Mouse (Mus musculus) heart, adult 2 months (tissue): ENCODE data around the gene Usp16.

ENCODE experiments used
- CTCF ChIP-seq: fragments of 200-600 bp; IDR thresholded peaks from 2 replicates; pipeline ENCODE4 v1.8.1; 2022; ENCODE audit warnings: antibody characterized with exemption, mild to moderate bottlenecking, moderate library complexity
- POLR2A ChIP-seq: fragments of 200-500 bp; IDR thresholded peaks from 2 replicates; pipeline ENCODE4 v1.6.1; 2011; ENCODE audit warnings: mild to moderate bottlenecking, low read depth, low read length, control low read depth; ENCODE audit not compliant: insufficient read depth

GRCm38 (mm10) chr16:87501304-87502078, 47.0 kb downstream of the Usp16 start:
- TF ChIP-seq POLR2A (no peak), CTCF (no peak)
